Mouse (Mus musculus): ENCODE data around the gene Fancd2. TPM values are rescaled to one million over a fixed set of nuclear protein-coding genes. Genes with fewer than 3 reads are reported as not detected.
A peak's percentile ranks its signal among the peaks of the same experiment; 100 is the strongest.

The Fancd2 gene
- polyA plus RNA-seq, 1 experiment from 2014 or later = 3.0 TPM

GRCm38 (mm10) chr6:113586466-113587183, 55.1 kb downstream of the Fancd2 start:
- 0 out of 2 replicates have a peak, but pooled peaks cover 3% of the 10 kb centered on the region for H3K36me3 ChIP-seq (ENCODE audit: insufficient read depth, low read length)
- peak; percentile 52 for DNase-seq (ENCODE audit: low spot score)
- no peak overlapping the region for H3K27ac ChIP-seq
- H3K27me3 ChIP-seq (ENCODE audit: insufficient read depth, low read length) = no peaks in the 10 kb centered on the region
- no peak overlapping the region for H3K9ac ChIP-seq (ENCODE audit: low read depth, low read length)
- 59% methylated on average over 5 of the region's 5 CpGs for WGBS
- no peak for ATAC-seq (replicated peaks; ENCODE audit: low FRiP score, low read depth)
- H3K4me2 ChIP-seq (ENCODE audit: low read length) = no peak overlapping the region
- TF ChIP-seq CTCF (IDR thresholded peaks at IDR 0.05; ENCODE audit: low read depth) = peak; percentile 40; the same call in 1 of the 2 replicates
- H3K4me1 ChIP-seq (replicated peaks; ENCODE audit: insufficient read depth, low read length) = no peaks in the 10 kb centered on the region
- H3K9me3 ChIP-seq (replicated peaks; ENCODE audit: low read length) = no peaks in the 10 kb centered on the region
- no peak overlapping the region for H3K4me3 ChIP-seq (replicated peaks; ENCODE audit: low read depth, low read length)

- no peaks in the 10 kb centered on the region for H3K9me3 ChIP-seq (replicated peaks; ENCODE audit: low read length)
- 92% methylated on average over 2 of the region's 2 CpGs for WGBS
Measured at GRCm38 (mm10) chr6:113592637-113593036, 61.2 kb downstream of the Fancd2 start.

GRCm38 (mm10) chr6:113597945-113598344, 66.5 kb downstream of the Fancd2 start:
- 84% methylated on average over 4 of the region's 4 CpGs for WGBS
- DNase-seq (ENCODE audit: low spot score) (no peak), ATAC-seq (replicated peaks; ENCODE audit: low FRiP score, low read depth) (no peak)
- H3K4me1 ChIP-seq (replicated peaks; ENCODE audit: insufficient read depth, low read length) = no peaks in the 10 kb centered on the region
- H3K27ac ChIP-seq = no peak overlapping the region
- H3K4me2 ChIP-seq (ENCODE audit: low read length) = no peak overlapping the region
- H3K27me3 ChIP-seq (ENCODE audit: insufficient read depth, low read length) = no peaks in the 10 kb centered on the region
- H3K9ac ChIP-seq (ENCODE audit: low read depth, low read length) = no peak overlapping the region
- H3K36me3 ChIP-seq (ENCODE audit: insufficient read depth, low read length) = no peaks in the 10 kb centered on the region
- no peak overlapping the region for H3K4me3 ChIP-seq (replicated peaks; ENCODE audit: low read depth, low read length)
- no peaks in the 10 kb centered on the region for H3K9me3 ChIP-seq (replicated peaks; ENCODE audit: low read length)
- TF ChIP-seq CTCF (IDR thresholded peaks at IDR 0.05; ENCODE audit: low read depth) = no peak

More at GRCm38 (mm10) chr6:113592637-113593036, 61.2 kb downstream of the Fancd2 start:
- TF ChIP-seq CTCF (IDR thresholded peaks at IDR 0.05; ENCODE audit: low read depth) = no peak
- Histone ChIP-seq H3K4me2 (ENCODE audit: low read length) (no peak overlapping the region), H3K36me3 (ENCODE audit: insufficient read depth, low read length) (no peaks in the 10 kb centered on the region), H3K27me3 (ENCODE audit: insufficient read depth, low read length) (no peaks in the 10 kb centered on the region), H3K4me1 (replicated peaks; ENCODE audit: insufficient read depth, low read length) (no peaks in the 10 kb centered on the region), H3K4me3 (replicated peaks; ENCODE audit: low read depth, low read length) (no peak overlapping the region), H3K27ac (no peak overlapping the region), H3K9ac (ENCODE audit: low read depth, low read length) (no peak overlapping the region)
- no peak for DNase-seq (ENCODE audit: low spot score)
- ATAC-seq (replicated peaks; ENCODE audit: low FRiP score, low read depth) = no peak

- no peak overlapping the region for H3K27ac ChIP-seq
- DNase-seq (ENCODE audit: low spot score) = no peak
- H3K4me3 ChIP-seq (replicated peaks; ENCODE audit: low read depth, low read length) = no peak overlapping the region
- WGBS = 71% methylated on average over 5 of the region's 5 CpGs
- no peaks in the 10 kb centered on the region for H3K4me1 ChIP-seq (replicated peaks; ENCODE audit: insufficient read depth, low read length)
- no peak overlapping the region for H3K9ac ChIP-seq (ENCODE audit: low read depth, low read length)
- no peaks in the 10 kb centered on the region for H3K36me3 ChIP-seq (ENCODE audit: insufficient read depth, low read length)
- H3K4me2 ChIP-seq (ENCODE audit: low read length) = no peak overlapping the region
- H3K9me3 ChIP-seq (replicated peaks; ENCODE audit: low read length) = no peaks in the 10 kb centered on the region
- no peak for ATAC-seq (replicated peaks; ENCODE audit: low FRiP score, low read depth)
- TF ChIP-seq CTCF (IDR thresholded peaks at IDR 0.05; ENCODE audit: low read depth) = no peak
- no peaks in the 10 kb centered on the region for H3K27me3 ChIP-seq (ENCODE audit: insufficient read depth, low read length)
Measured at GRCm38 (mm10) chr6:113599833-113600232, 68.4 kb downstream of the Fancd2 start.

GRCm38 (mm10) chr6:113600543-113601139, 69.2 kb downstream of the Fancd2 start, which contains the start of gene Fancd2os:
Fancd2os (minus strand) TSS chr6:113600715.
- no peaks in the 10 kb centered on the region for H3K9me3 ChIP-seq (replicated peaks; ENCODE audit: low read length)
- no peak within 1 kb of the TSS for H3K9ac ChIP-seq (ENCODE audit: low read depth, low read length)
- H3K27me3 ChIP-seq (ENCODE audit: insufficient read depth, low read length) = no peaks in the 10 kb centered on the region
- H3K4me3 ChIP-seq (replicated peaks; ENCODE audit: low read depth, low read length) = no peak within 1 kb of the TSS
- 0 out of 2 replicates have a peak, but pooled peaks cover 2% of the 10 kb centered on the region for H3K4me1 ChIP-seq (replicated peaks; ENCODE audit: insufficient read depth, low read length)
- no peak for TF ChIP-seq CTCF (IDR thresholded peaks at IDR 0.05; ENCODE audit: low read depth)
- no peaks in the 10 kb centered on the region for H3K36me3 ChIP-seq (ENCODE audit: insufficient read depth, low read length)
- DNase-seq (ENCODE audit: low spot score) (no peak), ATAC-seq (replicated peaks; ENCODE audit: low FRiP score, low read depth) (0 out of 2 replicates have a peak, but pooled peaks have one; percentile 23)
- H3K4me2 ChIP-seq (ENCODE audit: low read length) = 0 out of 2 replicates have a peak within 1 kb of the TSS, but pooled peaks have one; percentile 6
- no peak within 1 kb of the TSS for H3K27ac ChIP-seq
- WGBS = 45% methylated on average over 23 of the region's 23 CpGs

- Histone ChIP-seq H3K4me1 (replicated peaks; ENCODE audit: insufficient read depth, low read length) (peaks cover 7% of the 10 kb centered on the region; the same call in 1 of the 2 replicates), H3K4me2 (ENCODE audit: low read length) (no peak overlapping the region), H3K9me3 (replicated peaks; ENCODE audit: low read length) (no peaks in the 10 kb centered on the region), H3K27ac (no peak overlapping the region), H3K27me3 (ENCODE audit: insufficient read depth, low read length) (no peaks in the 10 kb centered on the region), H3K36me3 (ENCODE audit: insufficient read depth, low read length) (no peaks in the 10 kb centered on the region), H3K4me3 (replicated peaks; ENCODE audit: low read depth, low read length) (no peak overlapping the region), H3K9ac (ENCODE audit: low read depth, low read length) (no peak overlapping the region)
- WGBS = 90% methylated on average over 6 of the region's 6 CpGs
- ATAC-seq (replicated peaks; ENCODE audit: low FRiP score, low read depth) = no peak
- TF ChIP-seq CTCF (IDR thresholded peaks at IDR 0.05; ENCODE audit: low read depth) = no peak
- DNase-seq (ENCODE audit: low spot score) = no peak
Measured at GRCm38 (mm10) chr6:113602821-113603220, 71.3 kb downstream of the Fancd2 start.

All from kidney, postnatal 0 days (tissue).